Mouse (Mus musculus) small intestine, adult 2 months (tissue): ENCODE data around the gene Zfp423.

ENCODE experiments used
- CTCF ChIP-seq: fragments of 200-500 bp; IDR thresholded peaks from 2 replicates; pipeline ENCODE4 v1.5.1; 2012; ENCODE audit warnings: low read depth, mild to moderate bottlenecking, control low read depth, inconsistent platforms, low read length, moderate library complexity, mixed read lengths; ENCODE audit not compliant: insufficient replicate concordance, insufficient read length; ENCODE audit errors: extremely low read depth
- POLR2A ChIP-seq: fragments of 200-500 bp; IDR thresholded peaks from 2 replicates; pipeline ENCODE4 v1.6.1; 2012; ENCODE audit warnings: low read depth, mild to moderate bottlenecking, control low read depth, inconsistent platforms, low read length, moderate library complexity

GRCm38 (mm10) chr8:87702051-87702521, 257.3 kb downstream of the Zfp423 start:
- TF ChIP-seq CTCF (no peak), POLR2A (no peak)
